Mouse (Mus musculus): ENCODE results near the gene Gm2174. TPM values are rescaled to one million over a fixed set of nuclear protein-coding genes. Genes with fewer than 3 reads are reported as not detected.

Gm2174 gene
- polyA plus RNA-seq, 1 experiment from 2014 or later = 3.0 TPM

DNA sequence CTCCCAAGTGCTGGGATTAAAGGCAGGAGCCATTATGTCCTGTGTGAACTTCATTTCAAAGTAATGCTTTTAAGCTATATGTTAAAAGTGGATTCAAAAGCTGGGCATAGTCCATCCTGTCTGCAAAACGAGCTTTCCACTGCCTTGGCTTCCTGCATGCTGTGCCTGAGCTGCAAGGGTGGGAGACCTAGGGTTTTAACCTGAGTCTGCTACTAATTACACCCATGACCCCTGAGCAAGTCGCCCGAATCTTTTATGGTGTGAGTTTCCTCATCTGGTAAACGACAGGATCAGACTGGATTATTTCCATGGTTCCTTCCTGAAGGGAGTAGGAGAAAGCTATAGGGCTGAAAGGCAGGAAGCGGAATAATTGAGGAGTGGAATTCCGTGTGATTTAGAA is 20.7 kb downstream of the Gm2174 start:
- WGBS = 55% methylated on average over 6 of the region's 6 CpGs
- Histone ChIP-seq H3K27ac (ENCODE audit: low read length) (no peak overlapping the region), H3K9ac (replicated peaks; ENCODE audit: low read depth, low read length) (no peak overlapping the region), H3K4me3 (ENCODE audit: low read depth, low read length) (no peak overlapping the region), H3K36me3 (ENCODE audit: control insufficient read depth, insufficient read depth, low read length) (no peaks in the 10 kb centered on the region), H3K9me3 (ENCODE audit: control insufficient read depth, low read depth, low read length) (no peaks in the 10 kb centered on the region), H3K27me3 (ENCODE audit: control insufficient read depth, insufficient read depth, low read length) (no peaks in the 10 kb centered on the region), H3K4me2 (replicated peaks; ENCODE audit: low read depth, low read length) (no peak overlapping the region), H3K4me1 (ENCODE audit: control insufficient read depth, insufficient read depth, low read length) (no peaks in the 10 kb centered on the region)
- no peak for ATAC-seq (ENCODE audit: insufficient number of reproducible peaks, insufficient read depth, low FRiP score, low read depth)

DNA sequence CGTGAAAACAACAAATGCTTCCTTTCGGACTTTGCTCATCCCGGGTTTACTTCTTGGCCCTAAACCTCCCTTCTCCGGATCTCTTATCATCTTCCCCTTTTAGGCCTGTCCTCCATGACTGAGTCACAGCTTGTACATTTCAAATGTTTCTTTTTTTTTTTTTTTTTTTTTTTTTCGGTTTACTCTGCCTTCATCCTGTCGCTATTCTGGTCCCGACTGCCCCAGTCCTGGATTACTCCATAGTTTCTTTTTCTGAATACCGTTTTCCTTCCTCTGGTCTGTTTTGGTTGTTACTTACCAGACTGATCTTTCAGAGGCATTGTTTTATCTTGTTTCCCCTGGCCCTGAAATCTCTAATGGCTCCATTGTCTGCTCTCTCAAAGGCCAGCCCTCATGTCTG is 26.3 kb downstream of the Gm2174 start:
- 67% methylated on average over 8 of the region's 8 CpGs for WGBS
- Histone ChIP-seq H3K27ac (ENCODE audit: low read length) (no peak overlapping the region), H3K4me3 (ENCODE audit: low read depth, low read length) (no peak overlapping the region), H3K9ac (replicated peaks; ENCODE audit: low read depth, low read length) (no peak overlapping the region), H3K4me1 (ENCODE audit: control insufficient read depth, insufficient read depth, low read length) (no peaks in the 10 kb centered on the region), H3K9me3 (ENCODE audit: control insufficient read depth, low read depth, low read length) (no peaks in the 10 kb centered on the region), H3K36me3 (ENCODE audit: control insufficient read depth, insufficient read depth, low read length) (no peaks in the 10 kb centered on the region), H3K4me2 (replicated peaks; ENCODE audit: low read depth, low read length) (no peak overlapping the region), H3K27me3 (ENCODE audit: control insufficient read depth, insufficient read depth, low read length) (no peaks in the 10 kb centered on the region)
- ATAC-seq (ENCODE audit: insufficient number of reproducible peaks, insufficient read depth, low FRiP score, low read depth) = no peak

DNA sequence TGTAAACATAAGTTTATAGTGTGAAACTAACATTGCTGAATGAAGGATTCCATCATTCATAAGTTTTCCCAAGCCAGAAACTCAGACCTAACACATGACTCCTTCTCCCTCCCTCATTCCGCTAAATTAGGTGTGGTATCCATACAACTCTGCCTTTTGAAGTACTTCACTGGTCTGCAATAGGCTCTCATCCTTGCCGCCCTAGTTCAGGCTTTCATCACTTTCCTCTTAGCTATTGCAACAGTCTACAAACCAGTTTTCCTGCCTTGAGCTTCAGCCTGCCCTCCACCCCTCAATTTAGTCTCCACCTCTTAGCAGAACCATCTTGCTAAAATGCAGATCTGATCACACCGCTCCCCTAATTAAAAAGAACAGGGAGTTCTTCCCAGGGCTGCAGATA is 29.8 kb downstream of the Gm2174 start:
- no peak overlapping the region for H3K27ac ChIP-seq (ENCODE audit: low read length)
- no peak overlapping the region for H3K4me3 ChIP-seq (ENCODE audit: low read depth, low read length)
- no peaks in the 10 kb centered on the region for H3K4me1 ChIP-seq (ENCODE audit: control insufficient read depth, insufficient read depth, low read length)
- H3K4me2 ChIP-seq (replicated peaks; ENCODE audit: low read depth, low read length) = no peak overlapping the region
- WGBS = 82% methylated on average over 3 of the region's 3 CpGs
- no peaks in the 10 kb centered on the region for H3K27me3 ChIP-seq (ENCODE audit: control insufficient read depth, insufficient read depth, low read length)
- no peaks in the 10 kb centered on the region for H3K36me3 ChIP-seq (ENCODE audit: control insufficient read depth, insufficient read depth, low read length)
- no peak overlapping the region for H3K9ac ChIP-seq (replicated peaks; ENCODE audit: low read depth, low read length)
- no peak for ATAC-seq (ENCODE audit: insufficient number of reproducible peaks, insufficient read depth, low FRiP score, low read depth)
- H3K9me3 ChIP-seq (ENCODE audit: control insufficient read depth, low read depth, low read length) = no peaks in the 10 kb centered on the region

DNA sequence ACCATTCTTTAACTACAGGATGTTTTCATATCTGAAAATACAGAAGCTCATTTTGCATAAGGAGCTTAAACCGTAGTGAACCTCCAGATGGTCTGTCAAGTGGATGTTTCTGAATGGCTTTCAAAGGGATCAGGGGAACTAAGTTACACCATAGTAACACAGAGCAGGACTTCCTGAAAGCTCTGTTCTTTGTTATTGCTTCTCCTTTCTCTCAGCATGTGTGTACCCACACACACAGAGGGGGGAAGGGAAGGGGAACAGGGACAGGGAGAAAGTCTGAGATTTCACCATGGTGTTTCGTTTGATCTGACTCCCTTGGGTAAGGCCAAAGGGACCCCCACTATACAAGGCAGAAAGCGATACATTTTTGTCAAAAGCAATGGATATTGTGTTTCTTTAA is 34.1 kb downstream of the Gm2174 start:
- no peak overlapping the region for H3K4me3 ChIP-seq (ENCODE audit: low read depth, low read length)
- 71% methylated on average over 3 of the region's 3 CpGs for WGBS
- no peak for ATAC-seq (ENCODE audit: insufficient number of reproducible peaks, insufficient read depth, low FRiP score, low read depth)

DNA sequence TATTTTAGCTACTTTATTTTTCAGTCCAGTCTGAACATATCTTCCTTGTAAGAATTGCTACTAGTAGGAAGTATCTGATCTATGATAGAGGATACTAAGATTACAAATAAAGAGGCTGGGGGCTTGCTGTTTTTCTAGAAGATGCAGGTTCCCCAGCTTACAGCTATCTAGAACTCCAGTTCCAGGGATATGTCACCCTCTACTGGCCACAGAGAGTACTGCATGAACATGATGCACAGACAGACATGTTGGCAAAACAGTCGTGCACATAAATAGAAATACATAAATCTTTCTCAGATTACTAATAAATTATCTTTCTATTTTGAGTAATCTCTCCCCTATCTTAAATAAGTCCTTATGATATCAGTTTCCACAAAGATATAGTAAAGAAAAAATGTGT is 42.0 kb downstream of the Gm2174 start:
- no peaks in the 10 kb centered on the region for H3K27me3 ChIP-seq (ENCODE audit: control insufficient read depth, insufficient read depth, low read length)
- no peaks in the 10 kb centered on the region for H3K36me3 ChIP-seq (ENCODE audit: control insufficient read depth, insufficient read depth, low read length)
- ATAC-seq (ENCODE audit: insufficient number of reproducible peaks, insufficient read depth, low FRiP score, low read depth) = no peak
- no peaks in the 10 kb centered on the region for H3K9me3 ChIP-seq (ENCODE audit: control insufficient read depth, low read depth, low read length)
- no peaks in the 10 kb centered on the region for H3K4me1 ChIP-seq (ENCODE audit: control insufficient read depth, insufficient read depth, low read length)
- H3K9ac ChIP-seq (replicated peaks; ENCODE audit: low read depth, low read length) = no peak overlapping the region
- 12% methylated on average over 1 of the region's 1 CpGs for WGBS
- H3K4me3 ChIP-seq (ENCODE audit: low read depth, low read length) = no peak overlapping the region
- no peak overlapping the region for H3K4me2 ChIP-seq (replicated peaks; ENCODE audit: low read depth, low read length)
- no peak overlapping the region for H3K27ac ChIP-seq (ENCODE audit: low read length)

More for the DNA sequence above, 34.1 kb downstream of the Gm2174 start:
- no peak overlapping the region for H3K27ac ChIP-seq (ENCODE audit: low read length)
- H3K9me3 ChIP-seq (ENCODE audit: control insufficient read depth, low read depth, low read length) = no peaks in the 10 kb centered on the region
- H3K4me1 ChIP-seq (ENCODE audit: control insufficient read depth, insufficient read depth, low read length) = no peaks in the 10 kb centered on the region
- H3K4me2 ChIP-seq (replicated peaks; ENCODE audit: low read depth, low read length) = no peak overlapping the region
- no peaks in the 10 kb centered on the region for H3K27me3 ChIP-seq (ENCODE audit: control insufficient read depth, insufficient read depth, low read length)
- H3K36me3 ChIP-seq (ENCODE audit: control insufficient read depth, insufficient read depth, low read length) = no peaks in the 10 kb centered on the region
- no peak overlapping the region for H3K9ac ChIP-seq (replicated peaks; ENCODE audit: low read depth, low read length)

DNA sequence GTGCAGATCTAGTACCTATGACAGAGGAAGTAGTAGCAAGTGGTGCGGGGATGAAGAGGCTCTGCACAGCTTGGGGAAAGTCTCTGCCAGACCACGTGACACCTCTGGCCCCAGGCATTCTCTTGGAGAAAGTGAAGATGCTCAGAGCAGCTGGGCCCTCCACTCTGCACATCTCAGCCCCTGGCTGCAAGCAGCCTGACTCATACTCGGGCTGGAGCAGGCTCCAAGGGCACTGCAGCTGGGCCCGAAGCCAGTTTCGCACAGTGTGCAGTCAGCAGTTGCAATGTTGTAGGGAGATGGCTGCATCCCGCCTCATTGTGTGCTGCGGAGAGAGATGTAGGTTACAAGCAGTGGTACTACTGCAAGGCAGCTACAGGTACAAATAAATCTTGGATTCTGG is 49.5 kb downstream of the Gm2174 start:
- Histone ChIP-seq H3K4me1 (ENCODE audit: control insufficient read depth, insufficient read depth, low read length) (no peaks in the 10 kb centered on the region), H3K4me2 (replicated peaks; ENCODE audit: low read depth, low read length) (no peak overlapping the region), H3K27ac (ENCODE audit: low read length) (no peak overlapping the region), H3K4me3 (ENCODE audit: low read depth, low read length) (no peak overlapping the region), H3K9ac (replicated peaks; ENCODE audit: low read depth, low read length) (no peak overlapping the region), H3K27me3 (ENCODE audit: control insufficient read depth, insufficient read depth, low read length) (no peaks in the 10 kb centered on the region), H3K9me3 (ENCODE audit: control insufficient read depth, low read depth, low read length) (no peaks in the 10 kb centered on the region), H3K36me3 (ENCODE audit: control insufficient read depth, insufficient read depth, low read length) (no peaks in the 10 kb centered on the region)
- no peak for ATAC-seq (ENCODE audit: insufficient number of reproducible peaks, insufficient read depth, low FRiP score, low read depth)
- WGBS = 78% methylated on average over 7 of the region's 7 CpGs

Other genes starting within 250 kb of the Gm2174 start
- not detected in 2 replicates for gene Gm773, start 235.1 kb upstream of the Gm2174 start, polyA plus RNA-seq (2014; fragmentation: Nextera tagmentation; extraction: Ambion mirVana)
- 11.4 and 13.9 TPM in 2 replicates for gene Zfp449, start 101.6 kb upstream of the Gm2174 start, polyA plus RNA-seq (2014; fragmentation: Nextera tagmentation; extraction: Ambion mirVana)
- gene Smim10l2a, start 73.4 kb upstream of the Gm2174 start, polyA plus RNA-seq (2014; fragmentation: Nextera tagmentation; extraction: Ambion mirVana) = 4.1 and 4.4 TPM in 2 replicates
- gene Ints6l, start 6.9 kb downstream of the Gm2174 start, polyA plus RNA-seq (2014; fragmentation: Nextera tagmentation; extraction: Ambion mirVana) = 28.0 and 30.7 TPM in 2 replicates
- not detected in 2 replicates for gene Gm10477, start 76.8 kb downstream of the Gm2174 start, polyA plus RNA-seq (2014; fragmentation: Nextera tagmentation; extraction: Ambion mirVana)
- gene Gm648, start 101.6 kb downstream of the Gm2174 start, polyA plus RNA-seq (2014; fragmentation: Nextera tagmentation; extraction: Ambion mirVana) = not detected in 2 replicates
- 28.8 and 29.5 TPM in 2 replicates for gene Mmgt1, start 150.1 kb downstream of the Gm2174 start, polyA plus RNA-seq (2014; fragmentation: Nextera tagmentation; extraction: Ambion mirVana)
- 11.9 and 12.4 TPM in 2 replicates for gene Slc9a6, start 161.8 kb downstream of the Gm2174 start, polyA plus RNA-seq (2014; fragmentation: Nextera tagmentation; extraction: Ambion mirVana)